Mouse (Mus musculus): ENCODE measurements around the gene Atad5.
"Not testable (repeated sequence)": the region's sequence is repeated elsewhere in the genome, so short reads cannot be mapped to it uniquely, and the experiment has no call there.

Gene Atad5

GRCm38 (mm10) chr11:80088917-80089816 is at the start of gene Atad5:
TSS of gene Atad5 (plus strand) at chr11:80089400.
- peak; percentile 85 for DNase-seq

- no peak for DNase-seq
Measured at GRCm38 (mm10) chr11:80042615-80043418, 46.4 kb upstream of the Atad5 start.

GRCm38 (mm10) chr11:80043419-80043817 is 45.8 kb upstream of the Atad5 start:
- DNase-seq, result no peak

- DNase-seq, result no peak
Measured at GRCm38 (mm10) chr11:80046856-80047255, 42.3 kb upstream of the Atad5 start.

- DNase-seq, result no peak
Measured at GRCm38 (mm10) chr11:80050088-80050487, 39.1 kb upstream of the Atad5 start.

- DNase-seq, result no peak
Measured at GRCm38 (mm10) chr11:80052456-80052855, 36.7 kb upstream of the Atad5 start.

- no peak for DNase-seq
Measured at GRCm38 (mm10) chr11:80053171-80053570, 36.0 kb upstream of the Atad5 start.

DNA sequence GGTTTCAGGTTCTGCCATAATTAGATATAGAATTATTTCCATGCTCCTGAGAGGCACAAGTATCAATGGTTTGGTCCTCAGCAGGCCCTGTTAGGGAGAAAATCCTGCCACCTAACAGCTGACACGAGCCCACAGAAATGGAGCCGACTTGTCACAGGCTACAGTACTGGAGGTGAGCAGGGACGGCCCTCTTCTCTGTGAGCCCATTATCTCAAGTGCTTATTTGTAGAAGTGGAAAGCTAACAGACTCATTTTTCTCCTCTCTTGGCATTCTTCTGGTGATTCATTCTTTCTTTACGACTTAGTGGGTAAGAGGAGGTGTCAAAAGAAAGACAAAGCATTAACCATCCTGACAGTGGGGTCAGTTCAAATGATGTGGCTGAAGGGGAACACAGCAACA is 34.5 kb upstream of the Atad5 start:
- DNase-seq, result no peak

GRCm38 (mm10) chr11:80056141-80056540 is 33.1 kb upstream of the Atad5 start:
- no peak for DNase-seq

DNA sequence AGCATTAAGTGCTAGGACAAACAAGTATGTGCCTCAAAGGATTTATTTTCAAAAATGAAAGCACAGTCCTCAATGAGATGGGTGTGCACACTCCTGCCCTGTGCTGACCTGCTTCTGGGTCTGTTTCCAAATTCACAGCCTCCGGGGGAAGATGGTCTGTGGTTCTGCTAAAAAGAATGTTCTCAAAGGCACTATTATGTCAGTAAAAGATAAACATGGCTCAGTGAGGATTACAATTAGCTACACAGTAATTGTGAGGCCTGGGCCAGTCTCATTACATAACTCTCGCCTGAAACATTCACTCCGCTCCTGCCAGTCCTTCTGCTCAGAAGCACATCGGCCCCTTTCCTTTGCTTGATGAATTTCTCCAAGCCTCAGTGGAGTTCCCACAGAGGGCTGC is 27.0 kb upstream of the Atad5 start:
- no peak for DNase-seq

- DNase-seq, result not testable (repeated sequence)
Measured at GRCm38 (mm10) chr11:80066373-80066772, 22.8 kb upstream of the Atad5 start.

GRCm38 (mm10) chr11:80067558-80067957 is 21.6 kb upstream of the Atad5 start:
- DNase-seq, result no peak

- no peak for DNase-seq
Measured at GRCm38 (mm10) chr11:80069815-80070214, 19.4 kb upstream of the Atad5 start.

GRCm38 (mm10) chr11:80071039-80071438 is 18.2 kb upstream of the Atad5 start:
- DNase-seq, result no peak

DNA sequence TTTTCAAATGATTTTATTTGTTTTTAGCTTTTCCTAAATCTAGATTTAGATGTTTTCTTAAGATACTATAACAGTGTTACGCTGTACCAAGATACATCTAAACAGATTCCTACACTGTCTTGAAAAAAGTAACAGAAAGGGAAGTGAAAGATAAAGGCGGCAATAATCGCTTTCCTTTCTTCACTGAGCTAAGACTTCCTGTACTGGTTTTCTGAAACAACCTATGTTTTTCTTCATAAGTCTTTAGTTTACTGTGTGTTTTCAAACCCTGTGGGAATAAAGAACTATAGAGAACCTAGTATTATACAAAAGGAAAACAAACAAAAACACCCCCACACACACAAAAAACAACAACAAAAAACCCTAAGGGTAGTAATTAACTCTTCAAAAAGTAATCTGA is 16.8 kb upstream of the Atad5 start:
- DNase-seq, result no peak

GRCm38 (mm10) chr11:80075608-80076277 is 13.5 kb upstream of the Atad5 start:
- DNase-seq, result no peak

- no peak for DNase-seq
Measured at GRCm38 (mm10) chr11:80077784-80078545, 11.2 kb upstream of the Atad5 start.

DNA sequence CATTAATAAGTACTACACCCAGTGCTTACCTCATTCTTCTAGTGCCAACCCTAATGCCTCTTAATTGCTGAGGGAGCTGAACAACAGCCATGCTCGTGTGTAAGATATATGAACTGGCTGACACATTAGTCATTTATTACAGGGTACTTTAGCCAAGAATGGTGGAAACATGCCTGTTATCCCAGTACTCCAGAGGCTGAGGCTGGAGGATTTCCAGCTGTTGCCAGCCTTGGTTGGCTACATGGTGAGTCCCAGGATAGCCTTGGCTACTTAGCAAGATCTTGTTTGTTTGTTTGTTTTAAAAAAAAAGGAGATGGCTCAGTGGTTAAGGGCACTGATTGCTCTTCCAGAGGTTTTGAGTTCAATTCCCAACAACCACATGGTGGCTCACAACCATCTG is 10.4 kb upstream of the Atad5 start:
- DNase-seq, result no peak

DNA sequence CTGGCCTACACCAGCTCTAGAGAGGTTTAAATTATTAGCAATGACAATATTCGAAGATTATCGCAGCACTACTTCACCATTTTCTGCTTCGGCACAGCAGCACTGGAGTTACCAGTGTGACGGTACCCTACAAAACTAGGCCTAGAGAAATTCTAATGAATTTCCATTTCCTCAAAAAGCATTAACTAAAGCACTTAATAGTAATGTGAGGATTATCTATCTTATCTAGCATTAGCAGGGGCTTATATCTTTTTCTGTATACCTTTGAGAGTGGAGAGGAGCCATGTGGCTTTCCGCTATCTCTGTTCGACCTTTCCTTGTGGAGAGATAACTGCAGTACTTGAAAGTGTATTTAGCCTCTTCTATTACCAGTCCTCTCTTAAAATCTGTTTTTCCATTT is 9.4 kb upstream of the Atad5 start:
- no peak for DNase-seq

DNA sequence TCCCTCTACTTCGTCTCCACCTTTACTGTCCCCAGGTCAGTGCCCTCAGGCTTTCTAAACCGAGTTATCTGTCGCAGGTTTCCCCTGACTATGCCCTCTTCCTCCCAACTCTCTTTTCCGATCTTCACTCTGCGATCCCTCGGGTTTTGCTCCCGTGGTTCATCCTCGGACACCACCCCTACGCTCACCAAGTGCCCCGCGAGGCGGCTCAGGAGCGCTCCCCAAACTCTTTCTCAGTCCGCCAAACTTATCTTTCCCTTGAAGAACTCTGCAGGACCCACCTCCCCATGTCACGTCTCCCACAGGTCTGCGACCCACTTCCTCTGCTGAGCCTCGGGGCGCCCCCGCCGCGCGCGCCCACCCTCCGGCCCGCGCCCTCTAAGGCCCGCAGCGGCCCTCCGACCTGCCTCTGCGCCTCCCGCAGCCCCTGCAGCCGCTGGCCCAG is 8.8 kb upstream of the Atad5 start:
- DNase-seq, result no peak

GRCm38 (mm10) chr11:80080826-80081728 is 8.1 kb upstream of the Atad5 start, which contains the start of gene Crlf3:
TSS of gene Crlf3 (minus strand) at chr11:80080991.
- peak; percentile 90 for DNase-seq
